Mouse (Mus musculus) heart, embryonic 13.5 days (tissue): Measurements from ENCODE around the gene Dalrd3. TPM values are rescaled to one million over a fixed set of nuclear protein-coding genes. Genes with fewer than 3 reads are reported as not detected.

Experiments
- ATAC-seq: fragments of 200-750 bp; cut with Nextera tagmentation; 2 replicates; pipeline ENCODE4 v1.8.0; 2017; ENCODE audit warnings: moderate TSS enrichment; ENCODE audit not compliant: insufficient number of reproducible peaks, low FRiP score, low TSS enrichment; ENCODE audit errors: extremely low read depth
- H3K27ac ChIP-seq: fragments of 300-500 bp; sonication (generic); replicated peaks from 2 replicates; pipeline ENCODE4 v1.5.1; 2015; ENCODE audit warnings: moderate library complexity, mild to moderate bottlenecking, inconsistent platforms
- H3K27me3 ChIP-seq: fragments of 300-500 bp; sonication (generic); replicated peaks from 2 replicates; pipeline ENCODE4 v1.6.1; 2015; ENCODE audit warnings: mild to moderate bottlenecking, inconsistent platforms
- H3K36me3 ChIP-seq: fragments of 300-500 bp; sonication (generic); 2 replicates; pipeline ENCODE4 v1.6.1; 2015; ENCODE audit warnings: mild to moderate bottlenecking, inconsistent platforms
- H3K4me1 ChIP-seq: fragments of 300-500 bp; sonication (generic); 2 replicates; pipeline ENCODE4 v1.6.1; 2015; ENCODE audit warnings: inconsistent platforms
- H3K4me2 ChIP-seq: fragments of 300-500 bp; sonication (generic); 2 replicates; pipeline ENCODE4 v1.6.1; 2015; ENCODE audit warnings: inconsistent platforms, mild to moderate bottlenecking, moderate library complexity
- H3K4me3 ChIP-seq: fragments of 300-500 bp; sonication (generic); 2 replicates; pipeline ENCODE4 v1.5.1; 2015; ENCODE audit warnings: moderate library complexity, mild to moderate bottlenecking, inconsistent platforms
- H3K9ac ChIP-seq: fragments of 300-500 bp; sonication (generic); 2 replicates; pipeline ENCODE4 v1.6.1; 2015; ENCODE audit warnings: inconsistent platforms, mild to moderate bottlenecking, moderate library complexity
- H3K9me3 ChIP-seq: fragments of 300-500 bp; sonication (generic); 2 replicates; pipeline ENCODE4 v1.6.1; 2016; ENCODE audit warnings: inconsistent platforms
- WGBS: fragments of 180-500 bp; shearing (Covaris S2); methylation state at CpG from one replicate; pipeline ENCODE4 v1.1.7; 2015; ENCODE audit warnings: mixed read lengths; 5-methylcytosine and 5-hydroxymethylcytosine counted together
- polyA plus RNA-seq: library from polyadenylated mRNA; unstranded; fragments of >200 nt; fragmentation: Nextera tagmentation; extraction: Ambion mirVana; gene quantifications from 2 replicates; pipeline ENCODE4 v1.2.1, GENCODE M21; 2015

Gene Dalrd3
- polyA plus RNA-seq, 1 experiment from 2014 or later, result 86.6 TPM

DNA sequence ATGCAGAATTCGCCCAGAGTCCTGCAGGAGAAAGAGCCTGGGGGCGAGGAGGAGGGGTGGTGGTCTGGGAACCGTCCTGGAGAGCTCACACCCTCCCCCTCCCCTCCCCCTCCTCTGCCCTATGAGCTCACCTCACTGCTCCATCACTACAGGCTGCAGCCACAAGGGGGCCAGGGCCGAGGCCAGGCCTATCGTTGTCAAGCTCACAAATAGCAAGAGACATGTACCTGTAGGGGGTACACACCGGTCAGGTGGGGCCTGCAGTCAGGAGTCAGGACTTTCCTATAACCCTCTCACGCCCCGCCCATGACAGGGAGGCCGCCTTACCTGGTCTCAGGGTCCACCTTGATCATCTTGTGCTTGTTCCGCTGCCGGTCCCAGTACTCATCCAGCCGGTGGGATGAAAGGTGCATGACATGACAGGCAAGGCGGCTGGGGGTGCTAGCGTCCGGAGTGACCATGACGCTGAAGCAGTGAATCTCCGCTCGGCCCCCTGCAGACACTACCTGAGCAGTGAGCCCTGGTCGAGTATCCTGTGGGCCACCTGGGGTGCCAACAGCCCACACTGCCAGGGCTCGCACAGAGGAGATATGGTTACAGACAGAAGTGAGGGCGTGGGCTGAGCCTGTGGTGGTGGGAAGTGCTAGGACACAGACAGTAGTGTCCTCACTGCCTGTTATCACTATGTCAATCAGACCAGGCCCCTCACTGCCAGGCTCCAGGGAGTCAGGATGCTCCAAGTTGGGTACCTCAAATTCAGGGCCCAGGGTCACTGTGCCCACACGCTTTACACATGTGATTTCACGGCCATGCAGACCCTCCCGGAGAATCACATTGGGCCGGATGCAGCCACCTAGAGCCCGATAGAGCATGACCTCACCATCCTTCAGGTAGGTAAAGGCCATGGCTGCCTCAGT lies 4.3 kb downstream of the Dalrd3 start:
- Histone ChIP-seq H3K36me3 (peaks cover 63% of the 10 kb centered on the region), H3K4me3 (no peak overlapping the region)

DNA sequence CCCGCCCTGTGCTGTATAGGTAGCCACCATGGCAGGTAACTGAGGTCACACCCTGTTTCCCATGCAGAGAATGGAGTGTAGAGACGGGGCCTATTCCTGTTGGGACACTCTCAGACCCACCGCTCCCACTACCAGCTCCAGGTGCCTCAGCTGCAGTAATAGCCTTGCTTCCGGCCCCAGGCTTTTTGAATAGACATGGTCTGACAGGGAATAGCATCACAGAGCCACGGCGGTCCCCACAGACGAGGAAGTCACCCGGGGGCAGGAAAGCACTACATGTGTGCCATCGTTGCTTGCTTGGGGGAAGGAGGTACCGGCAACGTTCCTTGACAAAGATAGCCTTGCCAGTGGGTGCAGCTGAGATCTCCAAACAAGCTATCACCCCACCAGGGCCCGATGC lies 5.2 kb downstream of the Dalrd3 start:
- no peak overlapping the region for H3K4me3 ChIP-seq
- no peak overlapping the region for H3K27ac ChIP-seq
- H3K9ac ChIP-seq, result 0 out of 2 replicates have a peak overlapping the region, but pooled peaks have one; percentile 30
- WGBS, result 85% methylated on average over 12 of the region's 12 CpGs
- H3K4me2 ChIP-seq, result no peak overlapping the region
- H3K27me3 ChIP-seq, result no peaks in the 10 kb centered on the region
- H3K36me3 ChIP-seq, result peaks cover 63% of the 10 kb centered on the region
- ATAC-seq, result no peak
- H3K4me1 ChIP-seq, result peaks cover 66% of the 10 kb centered on the region
- H3K9me3 ChIP-seq, result no peaks in the 10 kb centered on the region

More for the DNA sequence above, 4.3 kb downstream of the Dalrd3 start:
- no peak for ATAC-seq
- Histone ChIP-seq H3K27ac (no peak overlapping the region), H3K4me1 (peaks cover 63% of the 10 kb centered on the region), H3K9ac (0 out of 2 replicates have a peak overlapping the region, but pooled peaks have one; percentile 3), H3K9me3 (no peaks in the 10 kb centered on the region), H3K4me2 (no peak overlapping the region), H3K27me3 (no peaks in the 10 kb centered on the region)
- WGBS, result 52% methylated on average over 26 of the region's 26 CpGs

DNA sequence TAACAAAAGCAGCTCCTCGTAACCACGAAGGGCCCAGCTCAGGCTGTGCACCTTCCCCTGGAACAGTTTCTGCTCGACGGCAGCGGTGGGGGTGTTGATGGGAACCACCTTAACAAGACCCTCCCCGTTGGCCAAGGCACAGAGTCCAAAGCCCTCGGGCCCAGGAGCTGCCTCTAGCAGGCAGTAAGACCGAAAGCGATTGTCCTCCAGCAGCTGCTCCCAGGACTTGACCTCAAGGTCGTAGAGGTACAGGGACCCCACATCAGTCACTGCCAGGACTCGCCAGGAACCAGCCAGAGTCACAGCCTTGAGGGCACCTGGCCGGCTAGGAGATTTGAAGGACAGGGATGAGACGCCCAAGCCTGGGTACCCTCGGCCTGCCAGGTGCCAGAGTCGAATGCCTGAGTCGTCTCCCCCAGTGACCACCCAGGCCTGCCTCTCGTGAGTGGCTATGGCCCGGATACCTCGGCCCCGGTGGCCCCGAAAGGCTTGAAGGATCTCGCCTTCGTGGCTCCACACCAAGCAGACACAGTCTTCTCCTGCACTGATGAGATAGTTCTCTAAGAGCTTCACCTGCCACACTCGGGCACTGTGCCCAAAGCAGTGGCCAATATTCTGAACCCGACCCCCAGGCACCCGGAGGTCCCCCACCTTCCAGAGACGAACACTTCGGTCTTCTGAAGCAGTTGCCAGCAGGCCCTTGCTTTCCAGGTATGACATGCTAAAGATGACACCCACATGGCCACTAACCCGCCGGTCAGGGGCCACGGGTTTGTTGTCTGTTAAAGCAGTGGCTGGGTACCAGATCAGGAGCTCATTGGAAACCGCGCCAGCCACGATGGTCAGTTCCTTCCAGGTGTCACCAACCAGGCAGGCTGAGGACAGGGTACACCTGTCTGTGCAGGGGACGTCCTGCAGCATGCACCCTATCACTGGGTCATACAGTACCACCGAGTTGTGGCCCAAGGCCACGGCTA lies 5.9 kb downstream of the Dalrd3 start:
- H3K27ac ChIP-seq, result no peak overlapping the region
- H3K9ac ChIP-seq, result 0 out of 2 replicates have a peak overlapping the region, but pooled peaks have one; percentile 30
- H3K4me3 ChIP-seq, result no peak overlapping the region
- 82% methylated on average over 37 of the region's 37 CpGs for WGBS
- peaks cover 69% of the 10 kb centered on the region for H3K36me3 ChIP-seq
- peaks cover 60% of the 10 kb centered on the region for H3K4me1 ChIP-seq
- H3K4me2 ChIP-seq, result no peak overlapping the region
- no peaks in the 10 kb centered on the region for H3K9me3 ChIP-seq
- no peaks in the 10 kb centered on the region for H3K27me3 ChIP-seq
- ATAC-seq, result no peak

DNA sequence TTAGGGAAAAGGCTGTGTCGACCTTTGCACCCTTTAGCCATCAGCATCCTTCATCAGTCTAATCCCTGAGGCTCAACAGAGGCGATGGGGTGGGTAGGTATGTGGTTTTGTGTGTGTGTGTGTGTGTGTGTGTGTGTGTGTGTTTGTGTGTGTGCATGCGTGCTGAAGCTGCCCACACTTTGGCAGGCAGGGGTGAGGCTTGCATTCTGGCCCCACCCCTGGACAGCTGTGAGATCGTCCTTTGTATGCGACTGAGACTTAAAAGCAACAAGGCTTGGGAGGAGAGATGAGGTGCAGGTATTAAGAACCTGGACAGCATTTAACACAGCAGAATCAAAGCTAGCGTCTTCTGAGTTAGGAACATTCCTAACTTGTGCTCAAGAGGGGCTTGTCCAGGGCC lies 7.3 kb downstream of the Dalrd3 start:
- Histone ChIP-seq H3K4me3 (peak overlapping the region; percentile 84), H3K9me3 (no peaks in the 10 kb centered on the region), H3K36me3 (peaks cover 69% of the 10 kb centered on the region), H3K4me1 (peaks cover 56% of the 10 kb centered on the region), H3K27me3 (no peaks in the 10 kb centered on the region), H3K27ac (no peak overlapping the region), H3K4me2 (peak overlapping the region; percentile 78), H3K9ac (peak overlapping the region; percentile 98)
- no peak for ATAC-seq
- WGBS, result 56% methylated on average over 6 of the region's 6 CpGs

DNA sequence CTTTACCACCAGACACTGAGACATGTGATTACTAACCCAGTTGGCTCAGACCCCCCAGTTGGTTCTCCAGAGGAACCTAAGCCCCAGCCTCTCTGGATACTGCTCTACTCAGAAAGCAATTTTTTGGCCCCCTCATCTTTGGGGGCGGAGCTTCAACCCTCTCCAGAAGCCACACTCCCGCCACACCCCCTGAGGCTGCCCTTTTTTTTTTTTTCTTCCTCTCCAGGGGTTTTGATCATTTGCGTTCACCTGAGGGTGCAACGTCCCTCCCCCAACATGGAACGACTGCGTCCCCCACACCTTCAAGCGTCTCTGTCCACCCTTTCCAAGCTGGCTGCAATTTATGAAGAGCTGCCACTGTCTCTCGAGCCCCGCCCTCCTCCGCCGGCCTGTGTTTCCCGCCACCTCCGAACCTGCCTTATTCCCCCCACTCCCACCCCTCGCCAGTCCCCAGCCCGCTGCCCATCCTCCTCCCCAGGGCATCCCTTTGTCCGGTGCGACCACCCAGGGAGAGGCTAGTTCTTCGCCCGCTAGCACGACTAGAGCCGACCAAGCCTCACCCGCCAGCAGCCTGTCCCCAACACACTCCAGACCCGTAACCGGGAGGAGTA lies 8.4 kb downstream of the Dalrd3 start:
- H3K4me2 ChIP-seq, result peak overlapping the region; percentile 78
- WGBS, result under 1% methylated on average over 24 of the region's 24 CpGs
- peaks cover 69% of the 10 kb centered on the region for H3K36me3 ChIP-seq
- ATAC-seq, result no peak
- peak overlapping the region; percentile 96 for H3K27ac ChIP-seq
- peaks cover 59% of the 10 kb centered on the region for H3K4me1 ChIP-seq
- H3K9me3 ChIP-seq, result no peaks in the 10 kb centered on the region
- peak overlapping the region; percentile 84 for H3K4me3 ChIP-seq
- peak overlapping the region; percentile 98 for H3K9ac ChIP-seq
- no peaks in the 10 kb centered on the region for H3K27me3 ChIP-seq

DNA sequence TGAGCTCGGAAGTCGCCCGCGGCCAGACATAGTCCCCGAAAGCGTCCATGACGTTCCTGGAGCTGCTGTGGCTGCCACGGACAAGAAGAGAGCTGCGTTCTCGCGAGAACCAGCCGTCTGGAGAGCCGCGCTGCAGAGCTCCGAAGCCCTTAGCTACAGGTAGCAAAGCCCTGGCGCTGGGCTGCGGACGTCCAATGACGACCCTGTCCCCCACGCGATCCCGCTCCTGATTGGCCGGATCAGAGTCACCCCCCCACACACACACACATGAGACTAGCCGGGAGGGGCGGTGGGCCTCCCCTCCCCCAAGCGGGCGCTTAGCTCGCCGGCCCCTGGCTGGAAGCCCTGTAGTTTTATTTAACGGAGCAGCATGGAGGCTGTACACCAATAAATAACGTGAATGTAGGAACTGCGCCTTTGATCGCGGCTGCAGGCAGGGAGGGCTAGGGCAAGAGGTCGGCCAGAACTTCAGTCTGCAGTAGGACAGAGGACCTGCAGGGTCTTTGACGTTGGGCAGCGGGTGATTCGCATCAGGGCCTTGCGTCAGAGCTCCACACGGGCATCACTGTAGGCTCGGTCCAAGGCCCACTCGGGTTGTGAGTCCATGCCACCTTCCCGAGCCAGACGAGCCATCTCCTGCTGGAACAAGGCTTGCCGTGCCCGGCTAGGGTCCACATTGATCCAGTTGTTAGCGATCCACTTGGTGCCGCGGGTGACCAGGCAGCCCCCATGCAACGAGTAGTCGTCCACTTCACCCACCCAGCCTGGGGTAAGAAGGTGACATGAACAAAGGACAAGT lies 9.1 kb downstream of the Dalrd3 start, which contains the start of gene Wdr6:
TSS of gene Wdr6 (minus strand) at position 195 of the 799 bp plus-strand sequence.
- Histone ChIP-seq H3K9me3 (no peaks in the 10 kb centered on the region), H3K4me3 (peak within 1 kb of the TSS; percentile 84), H3K4me1 (peaks cover 63% of the 10 kb centered on the region), H3K27ac (peak within 1 kb of the TSS; percentile 96), H3K36me3 (peaks cover 62% of the 10 kb centered on the region), H3K27me3 (no peaks in the 10 kb centered on the region), H3K4me2 (peak within 1 kb of the TSS; percentile 78), H3K9ac (peak within 1 kb of the TSS; percentile 98)
- WGBS, result 5% methylated on average over 51 of the region's 51 CpGs
- ATAC-seq, result peak; percentile 92

DNA sequence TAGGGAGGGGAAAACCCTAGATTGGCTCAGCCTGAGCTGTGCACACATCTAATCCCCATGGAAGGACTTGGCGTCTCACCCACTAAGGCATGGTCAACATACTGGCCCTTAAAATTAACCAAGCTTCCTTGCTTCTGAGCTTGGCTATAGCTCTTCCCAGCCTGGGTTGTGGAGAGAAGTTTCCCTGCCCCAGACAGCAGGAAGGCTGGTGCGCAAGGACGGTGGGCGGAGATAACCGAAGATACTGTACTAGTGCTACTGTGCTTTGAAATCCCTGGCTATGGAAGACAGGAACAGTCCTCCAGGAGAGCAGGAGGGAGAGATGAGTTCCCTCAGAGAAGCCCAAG lies 9.6 kb downstream of the Dalrd3 start:
- no peaks in the 10 kb centered on the region for H3K9me3 ChIP-seq
- peak overlapping the region; percentile 84 for H3K4me3 ChIP-seq
- H3K4me1 ChIP-seq, result peaks cover 60% of the 10 kb centered on the region
- H3K9ac ChIP-seq, result peak overlapping the region; percentile 98
- peak overlapping the region; percentile 78 for H3K4me2 ChIP-seq
- no peaks in the 10 kb centered on the region for H3K27me3 ChIP-seq
- 46% methylated on average over 5 of the region's 5 CpGs for WGBS
- peaks cover 56% of the 10 kb centered on the region for H3K36me3 ChIP-seq
- ATAC-seq, result no peak
- peak overlapping the region; percentile 96 for H3K27ac ChIP-seq

DNA sequence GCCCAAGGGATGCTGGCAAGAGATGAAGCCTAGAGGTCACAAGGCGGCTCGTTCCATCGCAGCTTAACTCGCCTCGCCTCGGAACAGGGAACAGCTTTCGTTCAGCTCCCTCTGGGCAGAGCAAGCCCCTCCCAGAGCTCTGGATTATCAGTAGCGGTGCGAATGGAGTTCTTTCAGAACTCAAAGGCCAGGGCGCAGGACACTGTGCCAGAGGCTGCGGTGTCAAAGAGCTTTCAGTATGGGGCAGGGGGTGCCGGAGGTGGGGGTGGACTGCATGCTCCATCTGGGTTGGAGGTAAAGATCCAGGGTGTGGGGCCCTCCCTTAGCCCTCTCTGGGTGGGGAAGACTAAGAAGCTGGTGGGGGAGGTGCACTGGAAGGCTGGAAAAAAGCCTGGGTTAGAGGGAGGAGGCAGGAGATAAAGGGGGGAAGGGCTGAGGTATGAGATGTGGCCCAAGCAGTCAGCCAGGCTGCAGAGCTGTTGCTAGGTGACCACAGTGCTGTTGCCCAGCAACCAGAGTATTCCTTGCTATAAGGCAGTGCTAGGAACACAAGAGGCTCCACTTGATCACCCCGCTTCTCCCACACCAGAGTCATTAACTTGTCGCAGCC lies 18.0 kb downstream of the Dalrd3 start:
- peak overlapping the region; percentile 96 for H3K27ac ChIP-seq
- peak; percentile 85 for ATAC-seq
- peak overlapping the region; percentile 72 for H3K9ac ChIP-seq
- peak overlapping the region; percentile 69 for H3K4me2 ChIP-seq
- H3K27me3 ChIP-seq, result no peaks in the 10 kb centered on the region
- no peaks in the 10 kb centered on the region for H3K9me3 ChIP-seq
- peaks cover 51% of the 10 kb centered on the region for H3K4me1 ChIP-seq
- H3K4me3 ChIP-seq, result peak overlapping the region; percentile 39
- H3K36me3 ChIP-seq, result peaks cover 6% of the 10 kb centered on the region
- WGBS, result 2% methylated on average over 14 of the region's 14 CpGs

DNA sequence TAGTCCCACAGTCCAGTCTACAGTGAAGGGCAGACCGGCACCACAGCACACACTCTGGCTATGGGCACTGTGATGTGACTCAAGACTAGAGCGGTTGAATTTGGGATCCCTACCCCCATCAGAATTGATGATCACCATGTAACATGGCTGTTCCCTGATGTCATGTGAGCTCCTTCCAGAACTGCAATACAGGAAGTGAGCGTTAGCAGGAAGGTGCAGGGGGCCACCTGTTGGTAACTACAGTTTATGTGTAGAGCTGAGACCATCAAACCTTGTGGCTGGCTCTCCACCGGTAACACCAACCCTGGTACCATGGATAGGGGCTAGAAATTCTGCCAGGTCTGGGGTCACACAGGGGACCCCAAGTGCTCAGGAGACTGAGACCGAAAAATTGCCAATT lies 19.5 kb downstream of the Dalrd3 start:
- Histone ChIP-seq H3K4me2 (no peak overlapping the region), H3K9me3 (no peaks in the 10 kb centered on the region), H3K4me3 (no peak overlapping the region), H3K4me1 (peaks cover 44% of the 10 kb centered on the region), H3K9ac (no peak overlapping the region), H3K27me3 (no peaks in the 10 kb centered on the region), H3K36me3 (peaks cover 10% of the 10 kb centered on the region), H3K27ac (peak overlapping the region; percentile 96)
- no peak for ATAC-seq
- 60% methylated on average over 5 of the region's 5 CpGs for WGBS

DNA sequence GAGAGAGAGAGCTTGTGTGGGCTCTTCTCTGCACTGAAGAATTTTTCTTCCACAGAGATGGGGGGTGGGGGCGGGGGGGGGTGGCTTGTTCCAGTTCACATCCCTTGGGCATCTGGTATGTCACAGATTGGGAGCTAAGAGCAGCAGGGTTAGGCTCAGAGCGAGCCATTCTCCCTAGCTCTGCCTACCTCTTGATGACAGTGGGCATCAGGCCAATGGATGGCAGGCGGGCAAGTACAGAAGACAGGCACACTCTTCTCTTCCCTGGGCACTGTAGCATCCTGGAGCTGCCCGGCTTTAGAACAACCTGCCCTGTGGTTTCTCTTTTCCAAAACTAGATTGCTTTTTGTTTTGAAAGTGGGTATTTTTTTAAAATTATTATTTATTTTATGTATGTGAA lies 21.8 kb downstream of the Dalrd3 start:
- no peak overlapping the region for H3K4me3 ChIP-seq
- ATAC-seq, result no peak
- 84% methylated on average over 4 of the region's 4 CpGs for WGBS
- no peak overlapping the region for H3K27ac ChIP-seq
- no peaks in the 10 kb centered on the region for H3K27me3 ChIP-seq
- H3K4me2 ChIP-seq, result no peak overlapping the region
- peaks cover 10% of the 10 kb centered on the region for H3K36me3 ChIP-seq
- peaks cover 55% of the 10 kb centered on the region for H3K4me1 ChIP-seq
- H3K9me3 ChIP-seq, result no peaks in the 10 kb centered on the region
- H3K9ac ChIP-seq, result no peak overlapping the region
